Comparison of ENCODE assay signal across 16 mouse cellular contexts in the genomic region with DNA sequence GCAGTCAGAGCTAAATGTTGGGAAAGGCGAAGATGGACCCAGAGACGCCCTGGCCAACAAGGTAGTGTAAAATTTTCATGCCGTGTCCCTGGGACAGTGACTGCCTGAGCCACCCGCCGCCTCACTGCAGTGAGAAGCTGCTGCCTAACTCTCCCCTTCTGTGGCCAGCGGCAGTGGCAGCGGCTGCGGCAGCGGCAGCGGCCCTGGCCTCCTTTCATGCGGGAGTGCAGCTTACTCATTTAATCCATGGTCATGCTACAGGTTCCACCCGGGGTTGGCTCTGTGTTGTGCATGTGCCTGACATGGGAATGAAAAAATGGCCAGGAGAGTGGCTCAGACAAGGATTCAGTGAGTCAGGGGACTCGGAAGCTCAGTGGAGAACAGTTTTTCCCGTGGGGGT. TPM values are rescaled to one million over a fixed set of nuclear protein-coding genes. Genes with fewer than 3 reads are reported as not detected.
DNase-seq lines count a peak whose midpoint lies in the region; ATAC-seq lines count a peak whose summit lies in the region.
"Had no signal": no experiment of that assay in that cellular context is flagged by ENCODE, and none has a peak within 500 bp of the region (broad histone marks: within the 10 kb centered on the region; RNA-seq: fewer than 3 reads in every experiment).

No protein-coding gene starts in this region.

- DNase-seq in midbrain, embryonic 10.5 days (ENCODE audit: low spot score): no peak
- DNase-seq in midbrain, embryonic 11.5 days (ENCODE audit: low spot score, missing footprints): no peak
- peak; percentile 80 for DNase-seq in adrenal gland, postnatal 14 days
- DNase-seq in hindbrain, embryonic 11.5 days (ENCODE audit: low spot score): no peak
- no peak for DNase-seq in left cerebral cortex, postnatal 10 days (ENCODE audit: extremely low spot score in 1 of 2, low spot score in 2 of 2)
- no peak for DNase-seq in c-Kit-positive CD71-positive TER-119-positive erythroid progenitor cells, embryonic 14.5 days (ENCODE audit: low spot score)
- DNase-seq: cerebellum, adult 8-10 months; heart, adult 11 months; heart, postnatal 10 days; kidney, adult 18-20 months; lung, postnatal 4 days; spleen, adult 18-20 months had no signal

- no peaks in the 10 kb centered on the region for H3K9me3 ChIP-seq in midbrain, embryonic 10.5 days (replicated peaks)
- H3K9me3 ChIP-seq in midbrain, embryonic 11.5 days (ENCODE audit: control insufficient read depth, low read length): no peaks in the 10 kb centered on the region
- no peaks in the 10 kb centered on the region for H3K9me3 ChIP-seq in hindbrain, embryonic 11.5 days (ENCODE audit: control insufficient read depth, low read length)
- H3K9me3 ChIP-seq in midbrain, embryonic 16.5 days (replicated peaks; ENCODE audit: control insufficient read depth, low read length, poor library complexity, severe bottlenecking): no peaks in the 10 kb centered on the region
- H3K9me3 ChIP-seq: embryonic facial prominence, embryonic 13.5 days had no signal

- no peak overlapping the region for H3K4me2 ChIP-seq in midbrain, embryonic 11.5 days
- H3K4me2 ChIP-seq in hindbrain, embryonic 11.5 days (replicated peaks; ENCODE audit: low read depth, low read length): no peak overlapping the region
- H3K4me2 ChIP-seq in midbrain, embryonic 16.5 days (ENCODE audit: low read length): no peak overlapping the region
- H3K4me2 ChIP-seq: embryonic facial prominence, embryonic 13.5 days had no signal

- H3K4me1 ChIP-seq in midbrain, embryonic 10.5 days: peaks cover 51% of the 10 kb centered on the region
- H3K4me1 ChIP-seq in midbrain, embryonic 11.5 days (ENCODE audit: control insufficient read depth, insufficient read depth, low read length): peaks cover 16% of the 10 kb centered on the region
- peaks cover 5% of the 10 kb centered on the region for H3K4me1 ChIP-seq in hindbrain, embryonic 11.5 days (replicated peaks; ENCODE audit: control insufficient read depth, insufficient read depth, low read length)
- H3K4me1 ChIP-seq in midbrain, embryonic 16.5 days (ENCODE audit: control insufficient read depth, insufficient read depth, low read length): peaks cover 19% of the 10 kb centered on the region

- WGBS in midbrain, embryonic 10.5 days: 40% methylated on average over 14 of the region's 14 CpGs
- 42% methylated on average over 14 of the region's 14 CpGs for whole genome bisulfite sequencing in midbrain, embryonic 11.5 days
- WGBS in hindbrain, embryonic 11.5 days: 41% methylated on average over 14 of the region's 14 CpGs
- 25% methylated on average over 14 of the region's 14 CpGs for WGBS in midbrain, embryonic 16.5 days

- H3K36me3 ChIP-seq in midbrain, embryonic 10.5 days: peaks cover 41% of the 10 kb centered on the region
- H3K36me3 ChIP-seq in midbrain, embryonic 11.5 days (ENCODE audit: control insufficient read depth, insufficient read depth, low read length): peaks cover 6% of the 10 kb centered on the region; the same call in 1 of the 2 replicates
- peaks cover 2% of the 10 kb centered on the region; the same call in 1 of the 2 replicates for H3K36me3 ChIP-seq in hindbrain, embryonic 11.5 days (ENCODE audit: control insufficient read depth, insufficient read depth, low read length)
- H3K36me3 ChIP-seq in midbrain, embryonic 16.5 days (ENCODE audit: control insufficient read depth, insufficient read depth, low read length): peaks cover 24% of the 10 kb centered on the region
- H3K36me3 ChIP-seq: embryonic facial prominence, embryonic 13.5 days had no signal

- no peak overlapping the region for H3K9ac ChIP-seq in midbrain, embryonic 11.5 days (ENCODE audit: low read length)
- H3K9ac ChIP-seq in hindbrain, embryonic 11.5 days (ENCODE audit: low read depth, low read length): no peak overlapping the region
- H3K9ac ChIP-seq in midbrain, embryonic 16.5 days (ENCODE audit: low read depth, low read length): no peak overlapping the region
- H3K9ac ChIP-seq: embryonic facial prominence, embryonic 13.5 days; liver, embryonic 14.5 days had no signal

- H3K27me3 ChIP-seq in midbrain, embryonic 10.5 days (ENCODE audit: low read depth, poor library complexity, severe bottlenecking): peaks cover 94% of the 10 kb centered on the region
- peaks cover 35% of the 10 kb centered on the region for H3K27me3 ChIP-seq in midbrain, embryonic 11.5 days (ENCODE audit: control insufficient read depth, insufficient read depth, low read length)
- H3K27me3 ChIP-seq in hindbrain, embryonic 11.5 days (ENCODE audit: control insufficient read depth, insufficient read depth, low read length): no peaks in the 10 kb centered on the region
- no peaks in the 10 kb centered on the region for H3K27me3 ChIP-seq in midbrain, embryonic 16.5 days (ENCODE audit: control insufficient read depth, insufficient read depth, low read depth, low read length)
- H3K27me3 ChIP-seq: Patski had no signal

- intact Hi-C loops in left cerebral cortex, postnatal 10 days (cut with DNase I): no loop called here

- no peak for ATAC-seq in midbrain, embryonic 11.5 days (ENCODE audit: low FRiP score)
- no peak for ATAC-seq in hindbrain, embryonic 11.5 days (ENCODE audit: low FRiP score)
- no peak for ATAC-seq in midbrain, embryonic 16.5 days
- ATAC-seq: Patski had no signal

- H3K4me3 ChIP-seq in midbrain, embryonic 10.5 days: no peak overlapping the region
- H3K4me3 ChIP-seq in midbrain, embryonic 11.5 days (ENCODE audit: low read depth, low read length): no peak overlapping the region
- no peak overlapping the region for H3K4me3 ChIP-seq in hindbrain, embryonic 11.5 days (ENCODE audit: low read depth, low read length)
- H3K4me3 ChIP-seq in midbrain, embryonic 16.5 days (ENCODE audit: low read depth, low read length): no peak overlapping the region
- H3K4me3 ChIP-seq: embryonic facial prominence, embryonic 13.5 days had no signal

- peak overlapping the region; percentile 7; the same call in 1 of the 2 replicates for H3K27ac ChIP-seq in midbrain, embryonic 10.5 days (replicated peaks)
- H3K27ac ChIP-seq in midbrain, embryonic 11.5 days (ENCODE audit: low read depth, low read length): no peak overlapping the region
- H3K27ac ChIP-seq in hindbrain, embryonic 11.5 days (ENCODE audit: low read depth, low read length): peak overlapping the region; percentile 48
- H3K27ac ChIP-seq in midbrain, embryonic 16.5 days (ENCODE audit: low read length): peak overlapping the region; percentile 43; the same call in 1 of the 2 replicates
- H3K27ac ChIP-seq: embryonic facial prominence, embryonic 13.5 days; liver, embryonic 14.5 days had no signal

RNA-seq across cellular contexts. Expression of a gene that starts 32.5 kb away (rescaled TPM):
- 789 and 882 TPM in 2 replicates for polyA plus RNA-seq in midbrain, embryonic 10.5 days (2016; fragmentation: Nextera tagmentation; extraction: Ambion mirVana)
- 202 and 210 TPM in 2 replicates for polyA plus RNA-seq in midbrain, embryonic 11.5 days (2014; fragmentation: Nextera tagmentation; extraction: Ambion mirVana)
- 291 and 364 TPM in 2 replicates for total RNA-seq in adrenal gland, postnatal 14 days (2021)
- polyA plus RNA-seq in hindbrain, embryonic 11.5 days (2014; fragmentation: Nextera tagmentation; extraction: Ambion mirVana): 245 and 269 TPM in 2 replicates
- polyA plus RNA-seq in midbrain, embryonic 16.5 days (2015; fragmentation: Nextera tagmentation; extraction: Ambion mirVana): 185 and 203 TPM in 2 replicates
- total RNA-seq in left cerebral cortex, postnatal 10 days (2021): 10 to 100 TPM; 46.7 to 49.4 TPM

RNA-seq across cellular contexts. Expression of a gene that starts 53.3 kb away (rescaled TPM):
- 27.9 and 39.5 TPM in 2 replicates for polyA plus RNA-seq in midbrain, embryonic 10.5 days (2016; fragmentation: Nextera tagmentation; extraction: Ambion mirVana)
- polyA plus RNA-seq in midbrain, embryonic 11.5 days (2014; fragmentation: Nextera tagmentation; extraction: Ambion mirVana): 38.8 and 43.1 TPM in 2 replicates
- 7.0 and 11.9 TPM in 2 replicates for total RNA-seq in adrenal gland, postnatal 14 days (2021)
- 49.6 and 51.8 TPM in 2 replicates for polyA plus RNA-seq in hindbrain, embryonic 11.5 days (2014; fragmentation: Nextera tagmentation; extraction: Ambion mirVana)
- polyA plus RNA-seq in midbrain, embryonic 16.5 days (2015; fragmentation: Nextera tagmentation; extraction: Ambion mirVana): 140 and 155 TPM in 2 replicates
- 100 to 1,000 TPM; 231 to 242 TPM for total RNA-seq in left cerebral cortex, postnatal 10 days (2021)
